Mouse (Mus musculus): Measurements from ENCODE around the gene Padi4.

The Padi4 gene

DNA sequence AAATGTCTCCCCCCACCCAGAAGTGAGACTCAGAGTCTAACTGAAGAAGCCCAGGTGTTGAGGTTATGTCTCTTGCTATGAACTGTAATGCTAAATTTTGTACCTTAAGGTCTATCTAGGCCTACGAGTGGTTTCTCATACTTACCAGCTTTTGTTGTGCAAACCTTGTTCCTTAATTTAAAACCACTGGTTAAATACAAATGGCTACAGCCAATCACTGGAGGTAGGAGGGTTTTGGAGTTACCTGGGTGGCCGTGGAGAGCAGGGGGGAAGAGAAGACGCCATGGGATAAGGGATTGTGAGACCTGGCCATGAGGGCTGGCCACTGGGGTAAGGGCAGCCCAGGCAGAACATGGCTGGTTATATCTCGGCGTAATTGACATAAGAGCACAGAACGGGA is 14.2 kb upstream of the Padi4 start:
- DNase-seq (ENCODE audit: low read depth, low spot score): no peak

DNA sequence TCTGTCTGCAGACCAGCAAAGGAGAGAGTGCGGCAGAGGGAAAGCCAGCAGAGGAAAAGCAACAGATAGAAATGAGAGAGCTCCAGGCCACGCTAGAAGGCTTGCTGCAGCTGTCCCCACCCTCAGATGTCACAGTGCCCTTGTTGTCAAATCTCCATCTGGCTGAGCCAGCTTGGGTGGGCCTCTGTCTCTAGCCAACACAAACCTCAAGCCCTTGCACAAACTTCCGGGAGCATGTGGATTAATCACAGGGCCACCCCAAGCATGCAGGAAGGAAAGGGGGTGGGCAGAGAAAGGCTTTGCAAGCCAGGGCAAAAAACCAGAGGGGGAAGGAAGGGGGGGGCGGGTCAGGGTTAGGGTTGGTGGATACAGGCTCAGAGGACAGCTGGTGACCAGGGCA is 13.4 kb upstream of the Padi4 start:
- no peak for DNase-seq (ENCODE audit: low read depth, low spot score)

DNA sequence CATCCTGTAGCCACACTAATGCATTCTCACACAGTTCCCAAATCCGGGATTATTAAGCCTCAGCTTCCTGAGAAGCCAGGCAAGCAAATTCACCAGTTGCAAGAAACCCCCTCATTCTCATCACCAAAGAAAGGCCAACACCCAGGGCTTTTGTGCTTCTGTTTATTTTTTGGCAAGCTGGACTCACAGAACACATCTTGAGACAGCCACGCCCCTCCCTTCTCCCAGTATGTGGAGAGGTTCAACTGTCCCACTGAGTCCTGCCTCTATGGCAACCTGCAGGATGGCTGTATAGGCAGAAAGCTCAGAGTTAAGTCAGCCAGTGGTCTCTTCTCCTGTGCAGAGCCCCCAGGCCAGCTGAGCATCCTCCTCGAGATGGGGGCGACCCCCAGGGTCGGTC is 11.2 kb upstream of the Padi4 start:
- DNase-seq (ENCODE audit: low read depth, low spot score): no peak

DNA sequence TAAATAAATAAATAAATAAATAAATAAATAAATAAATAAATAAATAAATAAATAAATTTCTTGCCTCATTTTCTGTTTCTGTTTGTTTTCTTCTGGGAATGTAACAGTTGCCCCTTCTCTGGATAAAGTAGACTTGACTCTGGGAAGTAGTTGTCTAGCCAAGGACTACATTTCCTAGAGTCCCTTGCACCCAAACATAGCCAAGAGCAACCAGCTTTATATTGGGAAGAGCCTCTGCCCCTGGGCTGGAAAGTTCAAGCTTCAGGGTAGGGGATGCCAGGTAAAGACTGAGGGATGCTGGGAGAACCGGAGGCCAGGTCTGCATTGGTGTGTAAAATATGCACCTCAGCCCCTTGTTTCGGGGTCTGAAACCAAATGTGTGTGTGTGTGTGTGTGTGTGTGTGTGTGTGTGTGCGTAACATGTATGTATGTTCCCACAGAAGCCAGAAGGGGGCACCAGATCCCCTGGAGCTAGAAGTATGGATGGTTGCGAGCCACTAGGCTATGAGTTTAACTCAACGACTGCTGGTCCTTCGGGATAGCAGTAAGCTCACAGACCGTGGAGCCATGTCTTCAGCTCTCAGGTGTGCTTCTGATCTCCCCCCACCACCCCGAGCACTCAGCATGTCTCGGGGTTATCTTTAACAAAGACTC is 10.4 kb upstream of the Padi4 start:
- no peak for DNase-seq (ENCODE audit: low read depth, low spot score)

DNA sequence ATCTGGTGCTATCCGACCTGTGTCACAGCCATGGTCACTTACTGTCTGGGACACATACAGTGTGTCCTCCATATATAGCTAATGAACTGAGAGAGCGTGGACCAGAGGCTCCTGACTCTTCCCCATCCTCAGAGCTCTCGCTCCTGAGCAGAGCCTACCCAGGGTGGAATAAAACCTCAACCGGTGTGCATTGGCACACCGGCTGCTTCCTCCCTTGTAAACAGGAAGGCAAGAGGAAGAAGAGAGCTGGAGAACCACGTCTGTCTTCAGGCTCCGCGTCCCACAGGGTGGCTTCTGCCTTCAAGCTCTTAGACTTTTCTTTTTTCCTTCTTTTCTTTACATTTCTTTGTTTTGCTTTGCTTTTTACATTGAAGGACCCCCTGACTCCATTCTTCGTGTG is 8.8 kb upstream of the Padi4 start:
- DNase-seq (ENCODE audit: low read depth, low spot score): no peak

DNA sequence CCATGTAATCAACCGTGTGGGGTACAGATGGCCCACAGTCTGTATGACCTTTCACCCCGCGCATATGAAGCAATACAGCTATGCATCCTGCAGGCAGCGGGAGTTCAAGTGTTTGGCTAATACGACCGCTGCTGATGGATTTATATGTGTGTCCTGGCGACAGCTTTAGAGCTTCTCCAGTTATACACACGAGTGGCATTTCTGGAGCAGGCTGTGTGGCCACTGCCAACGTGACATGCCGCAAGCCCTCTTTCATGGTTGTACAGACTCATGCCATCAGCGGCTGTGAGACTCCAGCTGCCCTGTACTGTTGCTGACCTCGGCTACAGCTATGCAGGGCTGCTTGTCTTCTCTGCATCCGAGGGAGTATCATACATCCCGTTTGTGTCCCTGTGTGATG is 6.5 kb upstream of the Padi4 start:
- no peak for DNase-seq (ENCODE audit: low read depth, low spot score)

DNA sequence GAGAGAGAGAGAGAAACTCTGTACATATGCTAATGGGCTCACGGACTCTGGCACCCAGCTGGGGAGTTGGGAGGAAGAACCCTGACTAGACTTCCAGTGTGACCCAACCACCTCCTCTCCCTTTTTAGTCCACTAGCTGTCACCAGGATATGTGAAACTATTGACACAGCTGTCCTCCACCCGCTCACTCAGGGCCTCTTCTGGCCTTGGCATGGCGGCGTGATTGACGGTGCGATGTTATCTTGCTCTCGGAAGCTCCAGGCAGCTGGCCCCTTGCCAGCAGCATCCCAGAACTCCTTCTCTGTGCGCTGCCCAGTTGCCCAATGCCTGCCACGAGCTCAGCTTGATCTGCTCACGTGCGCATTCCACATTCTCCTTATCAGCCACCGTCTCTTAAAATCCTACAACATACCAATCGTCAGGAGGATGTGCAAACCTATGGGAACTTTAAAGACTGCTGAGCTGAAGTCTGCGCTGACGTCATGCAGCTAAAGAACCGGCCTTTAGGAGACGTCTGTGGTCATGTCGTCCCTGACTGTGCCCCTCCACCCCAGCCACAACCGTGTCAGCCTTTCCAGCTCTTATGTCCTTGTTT is 5.9 kb upstream of the Padi4 start:
- DNase-seq (ENCODE audit: low read depth, low spot score): peak; percentile 34

DNA sequence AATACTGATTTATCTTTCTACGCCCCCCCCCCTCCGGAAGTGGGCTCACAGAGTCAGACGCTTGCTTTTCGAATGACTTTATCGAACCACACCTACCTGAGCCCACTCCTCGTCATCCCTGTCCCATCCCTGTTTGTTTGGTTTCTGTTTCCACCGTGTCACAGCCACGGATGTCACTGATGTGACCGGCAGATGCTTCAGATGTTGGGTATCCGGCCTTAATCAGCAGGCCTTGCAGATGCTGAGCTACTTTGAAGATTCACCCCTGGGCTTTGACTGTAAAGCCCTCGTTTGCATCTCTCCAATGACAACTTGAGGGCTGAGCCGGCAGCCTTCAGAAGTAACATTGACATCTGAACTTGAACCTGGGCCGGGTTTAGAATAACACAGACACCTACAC is 2.6 kb upstream of the Padi4 start:
- no peak for DNase-seq (ENCODE audit: low read depth, low spot score)

DNA sequence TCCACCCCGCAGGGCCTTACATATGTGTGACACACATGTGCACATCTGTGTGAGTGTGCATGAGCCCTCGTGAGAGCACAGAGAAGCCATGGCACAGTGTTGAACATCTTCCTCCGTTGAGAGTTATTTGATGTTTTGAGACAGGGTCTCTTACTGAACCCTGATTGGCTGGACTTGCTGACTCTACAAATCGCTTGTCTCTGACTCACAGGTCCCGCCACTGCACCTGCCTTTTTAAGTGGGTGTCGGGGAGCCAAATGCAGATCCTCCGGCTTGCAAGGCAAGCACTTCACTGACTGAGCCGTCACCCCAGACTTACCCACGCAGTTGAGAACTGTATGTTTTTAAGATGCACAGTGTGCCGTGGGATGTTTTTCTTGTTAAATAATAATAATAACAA is 1.8 kb upstream of the Padi4 start:
- no peak for DNase-seq (ENCODE audit: low read depth, low spot score)

DNA sequence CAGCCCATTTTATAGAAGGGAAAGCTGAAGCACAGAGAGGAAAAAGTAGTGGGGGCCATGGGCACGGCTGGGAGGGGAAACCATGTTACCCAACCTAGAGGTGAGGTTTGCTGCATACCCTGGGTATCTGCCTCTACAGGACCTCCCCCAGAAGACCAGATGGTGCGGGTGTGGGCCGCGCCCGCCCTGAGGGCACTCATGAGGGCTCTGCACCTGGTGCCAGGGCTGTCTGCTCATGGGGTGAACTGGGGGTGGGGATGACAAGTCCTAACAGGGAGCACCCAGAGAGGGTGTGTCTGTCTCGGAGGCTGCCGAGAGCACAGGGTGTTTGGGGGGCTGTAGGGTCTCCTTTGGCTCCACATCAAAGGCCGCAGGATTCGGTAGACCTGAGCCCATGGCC is 857 bp upstream of the Padi4 start:
- DNase-seq (ENCODE audit: low read depth, low spot score): no peak

DNA sequence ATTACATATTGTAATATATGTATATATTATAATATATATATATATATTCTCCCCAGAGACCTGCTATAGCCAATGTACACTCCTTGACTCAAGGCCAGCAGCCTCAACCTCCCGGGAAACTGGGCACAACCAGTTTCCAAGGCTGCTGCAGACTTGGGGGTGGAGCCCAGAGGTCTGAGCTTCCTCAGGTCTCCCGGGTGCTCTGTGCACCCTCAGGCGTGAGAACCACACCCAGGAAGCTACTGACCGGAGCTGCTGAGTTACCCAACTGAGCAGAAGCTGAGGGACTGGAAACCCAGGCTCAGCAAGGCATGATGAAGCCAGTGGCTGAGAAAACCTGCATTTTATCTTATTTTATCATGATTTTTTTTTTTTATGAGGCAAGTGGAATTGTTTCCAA is 2.9 kb downstream of the Padi4 start:
- no peak for DNase-seq (ENCODE audit: low read depth, low spot score)

DNA sequence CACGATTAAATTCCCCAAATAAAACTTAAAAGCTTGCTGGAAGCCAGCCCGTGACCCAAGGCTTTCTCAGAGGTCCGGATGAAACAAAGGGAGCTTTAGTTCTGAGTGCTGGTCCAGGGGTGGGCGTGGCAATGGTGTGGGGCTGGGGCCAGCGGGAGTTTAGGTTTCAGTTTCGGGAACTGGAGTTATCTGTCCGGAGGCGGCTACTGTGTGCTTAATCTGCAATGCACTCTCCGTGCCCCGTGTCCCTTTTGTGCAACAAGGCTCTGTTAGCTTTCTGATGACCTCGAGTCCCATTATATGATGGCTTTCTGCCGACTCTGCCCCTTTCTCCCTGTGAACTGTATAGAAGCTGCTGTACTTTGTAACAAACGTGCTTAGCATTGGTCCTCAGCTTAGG is 3.6 kb downstream of the Padi4 start:
- no peak for DNase-seq (ENCODE audit: low read depth, low spot score)

DNA sequence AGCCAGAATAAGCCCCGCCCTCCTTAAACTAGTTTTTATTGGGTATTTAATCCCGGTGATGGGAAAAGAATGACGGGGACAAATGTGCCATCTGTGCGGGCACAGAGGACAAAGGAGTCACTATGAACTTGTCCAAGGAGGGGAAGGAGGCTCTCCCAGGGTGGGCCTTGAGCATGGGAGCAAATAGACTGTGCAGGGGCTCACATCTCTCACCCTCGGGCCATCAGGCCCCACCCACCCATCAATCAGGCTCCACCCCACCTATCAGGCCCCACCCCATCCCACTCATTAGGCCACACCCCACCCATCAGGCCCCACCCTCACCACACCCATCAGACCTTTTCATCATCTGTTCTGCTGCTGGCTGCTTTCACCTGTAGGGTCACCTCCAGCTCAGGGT is 5.1 kb downstream of the Padi4 start:
- DNase-seq (ENCODE audit: low read depth, low spot score): no peak

DNA sequence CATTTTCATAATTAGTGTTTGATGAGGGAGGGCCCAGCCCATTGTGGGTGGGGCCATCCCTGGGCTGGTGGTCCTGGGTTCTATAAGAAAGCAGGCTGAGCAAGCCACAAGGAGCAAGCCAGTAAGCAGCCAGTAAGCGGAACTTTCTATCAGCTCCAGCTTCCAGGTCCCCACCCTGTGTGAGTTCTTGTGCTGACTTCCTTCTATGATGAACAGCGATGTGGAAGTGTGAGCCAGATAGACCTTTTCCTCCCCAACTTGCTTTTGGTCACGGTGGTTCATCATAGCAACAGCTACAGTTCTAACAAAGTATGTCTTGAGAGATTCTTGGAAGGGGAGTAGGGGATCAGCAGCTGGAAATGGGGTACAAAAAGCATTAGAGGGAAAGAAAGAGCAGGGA is 8.1 kb downstream of the Padi4 start:
- no peak for DNase-seq (ENCODE audit: low read depth, low spot score)

DNA sequence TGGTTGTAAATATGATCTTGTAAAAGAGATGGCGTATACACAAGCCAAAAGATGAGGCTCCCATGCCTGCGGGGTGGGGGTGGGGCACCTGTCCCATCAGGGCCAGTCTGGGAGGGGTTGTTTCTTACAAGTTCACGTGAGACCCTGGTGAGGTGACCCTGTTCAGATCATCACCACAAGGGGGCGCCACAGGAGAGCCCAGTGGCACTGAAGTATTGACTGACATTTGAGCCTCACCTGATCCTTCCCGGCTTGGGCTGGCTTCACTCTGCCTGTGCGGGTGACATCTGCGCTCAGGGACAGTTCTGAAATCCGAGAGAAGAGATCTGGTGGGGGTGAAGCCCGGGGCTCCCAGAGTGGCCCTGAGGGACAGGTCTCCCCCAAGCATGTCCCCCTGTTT is 10.9 kb downstream of the Padi4 start:
- peak; percentile 35 for DNase-seq (ENCODE audit: low read depth, low spot score)

DNA sequence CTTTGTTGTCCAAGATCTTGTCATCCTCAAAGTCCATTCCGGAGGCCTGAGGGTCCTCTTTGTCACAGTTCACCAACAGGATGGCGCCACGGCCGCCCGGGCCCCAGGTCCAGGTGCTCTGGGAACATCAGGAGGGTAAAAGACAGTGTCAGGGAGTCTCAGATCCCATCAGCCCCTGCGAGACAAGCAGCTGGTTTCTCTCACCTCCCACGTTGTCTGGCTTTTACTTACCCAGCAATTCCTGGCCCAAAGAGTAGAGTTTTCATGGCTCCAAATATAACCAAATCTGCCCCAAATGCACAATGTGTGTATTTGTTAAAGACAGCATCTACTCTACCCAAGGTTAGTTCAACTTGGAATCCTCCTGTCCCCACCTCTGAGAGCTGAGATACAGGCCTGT is 12.4 kb downstream of the Padi4 start:
- no peak for DNase-seq (ENCODE audit: low read depth, low spot score)

DNA sequence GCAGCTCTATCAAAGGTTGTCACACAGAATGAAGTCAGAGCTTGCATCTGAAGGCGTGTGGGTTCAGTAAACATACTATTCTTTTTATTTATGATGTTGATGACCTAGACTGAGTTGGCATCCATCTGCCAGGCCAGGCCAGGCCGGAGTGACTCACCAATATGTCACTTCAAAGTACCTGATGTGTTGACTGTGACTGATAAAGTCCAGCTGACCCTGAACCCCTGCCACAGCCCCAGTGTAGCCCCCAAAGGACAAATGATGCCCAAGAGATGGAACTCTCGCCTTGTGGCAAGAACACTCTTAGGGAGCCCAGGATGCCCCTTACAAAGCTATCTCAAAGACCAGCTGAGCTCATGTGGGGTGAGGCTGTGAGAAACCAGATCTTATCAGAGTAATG is 18.2 kb downstream of the Padi4 start:
- DNase-seq (ENCODE audit: low read depth, low spot score): no peak

DNA sequence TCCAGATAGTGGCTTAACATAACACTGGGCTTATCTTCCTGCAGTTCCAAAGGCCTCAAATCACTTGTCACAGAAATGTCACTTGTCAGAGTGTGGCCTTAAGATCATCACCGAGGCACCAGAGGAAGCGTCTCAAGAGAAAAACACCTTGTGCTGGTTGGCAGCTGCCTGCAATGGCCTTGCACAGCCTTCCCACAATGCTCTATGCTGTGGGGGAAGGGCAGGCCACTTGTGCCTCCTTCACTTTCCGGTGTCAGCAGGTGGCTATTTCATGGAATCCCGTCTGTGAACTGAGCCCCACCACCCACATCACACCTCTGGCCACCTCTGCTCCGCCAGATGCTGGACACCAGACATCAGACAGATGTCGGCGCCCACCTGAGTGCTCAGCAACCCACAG is 20.7 kb downstream of the Padi4 start:
- no peak for DNase-seq (ENCODE audit: low read depth, low spot score)

DNA sequence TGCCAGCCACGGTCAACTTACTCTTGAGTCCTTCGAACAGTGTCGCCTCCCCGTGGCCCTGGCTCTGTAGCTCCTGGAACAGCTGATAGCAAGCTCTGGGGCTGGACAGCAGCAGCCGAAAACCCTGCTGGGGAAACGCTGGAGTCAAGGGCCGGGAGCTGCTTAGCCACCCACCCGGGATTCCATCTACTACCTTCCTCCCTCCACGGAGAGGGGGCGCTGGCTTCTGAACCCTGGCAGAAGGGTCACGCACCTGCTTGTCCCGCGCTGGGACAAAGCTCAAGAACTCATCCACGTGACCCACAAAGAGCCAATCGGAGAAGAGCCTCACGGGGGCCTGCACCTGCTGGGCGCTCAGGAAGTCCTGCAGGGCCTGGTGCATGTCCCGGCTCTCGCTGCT is 23.7 kb downstream of the Padi4 start:
- DNase-seq (ENCODE audit: low read depth, low spot score): peak; percentile 19

DNA sequence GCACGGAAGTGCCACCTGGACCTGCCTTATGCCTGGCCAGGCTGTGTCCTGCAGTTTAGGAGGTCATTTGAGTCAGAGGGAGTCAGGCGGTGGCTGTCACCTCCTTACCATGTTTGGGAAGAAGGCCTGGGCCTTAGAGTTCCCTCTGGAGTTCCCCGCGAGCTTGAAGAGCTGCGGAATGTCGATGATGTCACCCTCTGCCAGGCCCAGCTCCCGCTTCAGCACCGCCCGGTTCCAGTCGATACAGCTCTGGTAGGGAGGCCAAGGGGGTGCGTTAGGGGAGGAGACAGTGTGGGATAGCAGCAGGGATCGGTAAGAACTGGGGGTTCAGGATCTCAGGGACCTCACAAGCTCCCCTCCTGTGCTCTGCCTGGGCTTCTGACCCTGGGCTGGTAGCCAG is 26.1 kb downstream of the Padi4 start:
- DNase-seq (ENCODE audit: low read depth, low spot score): no peak

DNA sequence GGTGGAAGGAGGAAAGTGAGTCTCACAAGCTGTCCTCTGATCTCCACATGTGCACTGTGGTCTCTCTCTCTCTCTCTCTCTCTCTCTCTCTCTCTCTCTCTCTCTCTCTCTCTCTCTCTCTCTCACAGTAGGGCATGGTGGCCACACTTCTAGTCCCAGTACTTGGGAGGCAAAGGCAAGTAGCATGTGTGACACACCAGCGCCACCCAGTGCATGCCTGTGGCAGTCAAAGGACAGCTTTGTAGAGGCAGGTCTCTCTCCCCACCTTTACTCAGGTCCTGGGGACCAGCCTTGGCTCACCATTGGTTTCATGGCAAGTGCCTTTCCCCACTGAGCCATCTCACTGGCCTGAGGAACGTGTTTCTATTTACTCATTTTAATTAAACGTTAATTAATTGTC is 29.4 kb downstream of the Padi4 start:
- peak; percentile 32 for DNase-seq (ENCODE audit: low read depth, low spot score)

DNA sequence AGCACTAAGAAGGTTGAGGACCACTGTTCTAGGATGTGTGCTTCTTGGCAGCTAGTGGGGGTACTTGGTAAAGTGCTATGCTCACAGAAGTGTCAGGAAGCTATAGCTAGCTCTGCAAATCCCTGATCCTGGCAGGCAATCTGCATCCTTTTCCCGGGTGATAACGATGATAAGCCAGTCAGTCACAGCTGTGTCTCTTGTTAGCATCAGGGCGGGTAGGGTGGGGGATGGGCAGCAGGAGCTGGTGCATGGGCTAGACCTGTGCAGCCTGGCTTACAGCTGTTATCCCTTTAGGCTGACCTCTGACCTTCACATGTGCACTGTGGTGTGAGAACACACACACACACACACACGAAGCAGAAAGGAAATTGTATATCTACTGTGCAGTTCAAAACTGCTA is 30.9 kb downstream of the Padi4 start:
- DNase-seq (ENCODE audit: low read depth, low spot score): no peak

DNA sequence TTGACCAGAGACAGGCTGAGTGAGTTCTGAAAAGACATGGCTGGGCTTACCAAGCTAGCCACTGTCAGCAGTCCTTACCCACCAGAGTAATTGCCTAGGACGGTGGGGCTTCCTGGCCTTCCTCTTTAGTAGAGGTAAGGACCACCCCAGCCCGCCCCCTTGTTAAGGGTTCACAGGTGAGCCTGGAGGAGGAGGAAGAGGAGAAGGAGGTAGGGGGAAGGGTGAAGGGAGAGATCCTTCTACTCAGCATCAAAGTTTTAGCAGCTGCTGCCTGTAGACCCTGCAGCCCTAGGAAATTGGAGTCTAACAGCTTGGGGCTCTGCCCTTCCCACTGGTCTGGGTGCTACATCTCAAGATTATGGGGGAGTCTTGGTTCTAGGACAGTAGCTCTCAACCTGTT is 31.5 kb downstream of the Padi4 start, which contains the start of gene Padi6:
TSS of gene Padi6 (minus strand) at position 101 of the 400 bp plus-strand sequence.
- no peak for DNase-seq (ENCODE audit: low read depth, low spot score)

DNA sequence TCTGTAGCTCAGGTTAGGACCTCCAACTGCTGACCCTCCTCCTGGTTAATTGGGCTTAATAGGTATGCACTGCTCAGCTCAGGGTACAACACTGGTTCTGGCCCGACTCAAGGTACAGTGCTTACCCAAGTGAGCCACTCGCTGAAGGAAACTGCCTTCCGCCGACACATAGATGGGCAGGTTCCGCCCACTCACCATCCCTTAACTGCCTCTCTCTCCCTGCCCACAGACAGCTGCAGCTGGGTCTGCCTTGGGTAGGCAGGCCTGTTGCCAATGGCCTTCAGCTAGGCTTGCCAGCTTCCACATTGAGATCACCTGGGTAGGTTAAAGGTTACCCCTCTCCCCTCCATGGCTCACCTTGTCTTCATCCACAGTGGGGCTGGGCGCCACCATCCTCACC is 32.6 kb downstream of the Padi4 start:
- no peak for DNase-seq (ENCODE audit: low read depth, low spot score)

All from embryo, embryonic 11.5 days (tissue).